Mouse (Mus musculus) midbrain, embryonic 12.5 days (tissue): Measurements from ENCODE around the gene Apbb1ip. TPM values are rescaled to one million over a fixed set of nuclear protein-coding genes. Genes with fewer than 3 reads are reported as not detected.

Experiments
- ATAC-seq: fragments of 200-750 bp; cut with Nextera tagmentation; 2 replicates; pipeline ENCODE4 v1.8.0; 2017; ENCODE audit warnings: low read depth, moderate TSS enrichment, moderate library complexity; ENCODE audit not compliant: low FRiP score
- H3K27ac ChIP-seq: fragments of 300-500 bp; sonication (generic); replicated peaks from 2 replicates; pipeline ENCODE4 v1.5.1; 2016; ENCODE audit warnings: mild to moderate bottlenecking
- H3K27me3 ChIP-seq: fragments of 300-500 bp; sonication (generic); 2 replicates; pipeline ENCODE4 v1.6.1; 2016; ENCODE audit warnings: mild to moderate bottlenecking
- H3K36me3 ChIP-seq: fragments of 300-500 bp; sonication (generic); 2 replicates; pipeline ENCODE4 v1.6.1; 2016
- H3K4me1 ChIP-seq: fragments of 300-500 bp; sonication (generic); 2 replicates; pipeline ENCODE4 v1.6.1; 2016
- H3K4me2 ChIP-seq: fragments of 300-500 bp; sonication (generic); replicated peaks from 2 replicates; pipeline ENCODE4 v1.6.1; 2016; ENCODE audit warnings: mild to moderate bottlenecking, moderate library complexity
- H3K4me3 ChIP-seq: fragments of 300-500 bp; sonication (generic); 2 replicates; pipeline ENCODE4 v1.5.1; 2016; ENCODE audit warnings: mild to moderate bottlenecking
- H3K9ac ChIP-seq: fragments of 300-500 bp; sonication (generic); replicated peaks from 2 replicates; pipeline ENCODE4 v1.6.1; 2016; ENCODE audit warnings: mild to moderate bottlenecking, moderate library complexity
- H3K9me3 ChIP-seq: fragments of 300-500 bp; sonication (generic); 2 replicates; pipeline ENCODE4 v1.6.1; 2016; ENCODE audit warnings: mild to moderate bottlenecking
- WGBS: fragments of 180-500 bp; shearing (Covaris S2); methylation state at CpG from one replicate; pipeline ENCODE4 v1.1.7; 2016; 5-methylcytosine and 5-hydroxymethylcytosine counted together
- polyA plus RNA-seq: library from polyadenylated mRNA; unstranded; fragments of >200 nt; fragmentation: Nextera tagmentation; extraction: Ambion mirVana; gene quantifications from 2 replicates; pipeline ENCODE4 v1.2.1, GENCODE M21; 2016

Apbb1ip gene
- polyA plus RNA-seq, 1 experiment from 2014 or later: 1.0 TPM

DNA sequence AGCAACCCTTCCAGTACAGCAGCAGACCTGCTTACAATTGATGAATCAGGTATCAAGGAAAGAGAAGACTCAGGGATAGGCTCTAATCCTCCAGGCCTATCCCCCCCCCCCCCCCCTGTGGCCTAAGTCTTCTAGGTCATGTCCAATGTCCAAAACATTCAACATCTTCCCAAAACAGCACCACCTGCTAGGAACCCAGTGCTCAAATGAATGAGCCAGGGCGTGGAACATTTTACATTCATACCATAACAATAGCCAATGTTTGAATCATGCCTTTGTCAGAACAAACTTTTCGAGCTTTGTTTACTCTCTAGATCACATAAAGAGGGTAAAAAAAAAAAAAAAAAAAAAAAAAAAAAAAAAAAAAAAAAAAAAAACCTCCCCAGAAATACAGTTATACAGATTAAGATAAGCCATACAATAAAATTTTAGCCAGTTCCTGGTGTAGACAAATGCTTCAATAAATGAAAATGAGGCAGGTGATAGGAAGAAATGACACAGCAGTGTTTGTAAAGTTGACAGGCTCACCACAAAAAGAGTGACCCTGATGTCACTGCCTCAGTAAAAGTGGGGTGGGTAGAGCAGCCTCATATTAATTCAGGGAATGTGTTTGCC is 20.3 kb upstream of the Apbb1ip start:
- no peak for ATAC-seq
- Histone ChIP-seq H3K27me3 (no peaks in the 10 kb centered on the region), H3K4me1 (no peaks in the 10 kb centered on the region), H3K4me2 (no peak overlapping the region), H3K27ac (no peak overlapping the region), H3K4me3 (no peak overlapping the region), H3K36me3 (no peaks in the 10 kb centered on the region), H3K9me3 (no peaks in the 10 kb centered on the region), H3K9ac (no peak overlapping the region)
- WGBS: 79% methylated on average over 2 of the region's 2 CpGs

DNA sequence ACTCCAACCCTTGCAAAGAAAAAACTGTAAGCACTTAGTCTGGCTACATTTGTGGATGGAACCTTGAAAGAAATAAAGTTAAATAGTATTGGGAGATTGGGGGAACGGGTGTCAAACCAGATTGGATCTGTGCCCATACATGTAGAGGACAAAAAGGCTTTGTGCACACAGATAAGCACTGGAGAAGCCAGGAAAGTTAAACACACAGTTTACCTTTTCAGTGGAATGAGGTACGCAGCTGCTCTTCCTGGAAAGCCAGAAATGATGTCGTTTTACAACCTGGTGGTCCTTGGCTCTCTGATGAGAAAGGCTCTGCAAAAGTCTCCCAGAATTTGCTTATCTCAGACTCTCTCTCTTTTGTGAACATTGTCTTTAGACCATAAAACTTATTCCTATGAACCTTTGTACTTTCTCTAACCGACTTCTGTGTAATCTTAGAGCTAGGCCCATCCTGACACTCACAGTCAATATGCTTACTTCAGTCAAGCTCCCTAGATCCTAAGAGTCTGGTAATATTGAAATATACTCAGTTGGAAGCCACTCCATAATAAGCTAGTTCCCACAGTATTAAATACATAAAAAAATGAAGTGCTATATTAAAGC is 19.6 kb upstream of the Apbb1ip start:
- no peaks in the 10 kb centered on the region for H3K36me3 ChIP-seq

DNA sequence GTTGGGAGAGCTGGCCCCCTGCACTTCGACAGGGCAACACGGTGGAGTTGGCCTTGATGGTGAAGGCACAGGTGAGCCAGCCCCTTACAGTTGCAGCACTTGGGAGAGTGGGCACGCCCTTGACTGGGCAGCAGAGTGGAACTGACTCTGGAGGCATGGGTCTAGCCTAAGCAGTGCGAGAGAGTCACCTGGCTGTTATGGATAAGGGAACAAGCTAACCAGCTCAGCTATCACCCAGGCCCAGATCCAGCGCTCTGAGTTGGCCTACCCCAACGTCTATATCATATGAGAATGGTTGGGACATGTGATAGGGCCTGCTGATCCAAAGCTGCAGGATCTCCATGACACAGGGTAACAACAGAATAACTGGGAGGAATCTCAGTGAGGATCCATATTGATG is 18.3 kb upstream of the Apbb1ip start:
- H3K9ac ChIP-seq: no peak overlapping the region
- WGBS: 92% methylated on average over 6 of the region's 6 CpGs
- no peak for ATAC-seq
- H3K9me3 ChIP-seq: no peaks in the 10 kb centered on the region
- no peak overlapping the region for H3K4me3 ChIP-seq
- no peak overlapping the region for H3K27ac ChIP-seq
- no peak overlapping the region for H3K4me2 ChIP-seq
- H3K27me3 ChIP-seq: no peaks in the 10 kb centered on the region
- no peaks in the 10 kb centered on the region for H3K36me3 ChIP-seq
- no peaks in the 10 kb centered on the region for H3K4me1 ChIP-seq

More for the DNA sequence above, 19.6 kb upstream of the Apbb1ip start:
- ATAC-seq: no peak
- Histone ChIP-seq H3K4me2 (no peak overlapping the region), H3K9me3 (no peaks in the 10 kb centered on the region), H3K27me3 (no peaks in the 10 kb centered on the region), H3K9ac (no peak overlapping the region), H3K4me3 (no peak overlapping the region), H3K4me1 (no peaks in the 10 kb centered on the region), H3K27ac (no peak overlapping the region)
- 77% methylated on average over 4 of the region's 4 CpGs for WGBS

DNA sequence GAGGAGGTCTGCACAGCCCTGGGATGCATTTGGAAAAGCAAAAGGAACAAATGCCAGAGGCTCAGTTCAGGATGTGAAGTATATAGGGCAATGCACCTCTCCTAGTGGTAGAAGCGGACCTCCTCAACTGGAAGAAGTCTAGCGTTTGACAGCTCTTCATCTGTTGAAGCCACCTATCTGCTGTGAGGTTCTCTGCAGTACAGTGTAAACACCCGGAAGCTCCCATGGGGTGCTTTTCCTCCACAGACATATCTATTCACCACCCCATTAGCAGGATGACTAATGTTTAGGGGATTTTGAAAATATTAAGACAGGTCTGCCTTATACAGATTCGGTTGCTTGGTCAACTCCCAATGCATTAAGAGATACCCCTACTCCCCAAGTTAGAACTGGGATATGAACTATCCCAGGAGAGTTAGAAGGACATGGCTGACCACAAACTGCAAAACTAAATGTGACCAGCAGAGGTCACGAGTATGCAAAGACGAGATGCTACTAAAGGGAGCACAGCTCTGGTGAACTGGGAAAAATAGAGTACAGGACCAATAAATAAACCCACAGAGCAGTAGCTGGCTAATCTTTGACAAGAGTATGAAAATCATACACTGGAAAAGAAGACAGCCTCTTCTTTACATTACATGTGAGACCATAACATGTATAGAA is 15.5 kb upstream of the Apbb1ip start:
- no peaks in the 10 kb centered on the region for H3K27me3 ChIP-seq
- 45% methylated on average over 6 of the region's 6 CpGs for WGBS
- no peak overlapping the region for H3K9ac ChIP-seq
- ATAC-seq: peak; percentile 75
- no peaks in the 10 kb centered on the region for H3K36me3 ChIP-seq
- H3K9me3 ChIP-seq: no peaks in the 10 kb centered on the region
- no peak overlapping the region for H3K27ac ChIP-seq
- H3K4me2 ChIP-seq: no peak overlapping the region
- no peaks in the 10 kb centered on the region for H3K4me1 ChIP-seq
- H3K4me3 ChIP-seq: no peak overlapping the region

DNA sequence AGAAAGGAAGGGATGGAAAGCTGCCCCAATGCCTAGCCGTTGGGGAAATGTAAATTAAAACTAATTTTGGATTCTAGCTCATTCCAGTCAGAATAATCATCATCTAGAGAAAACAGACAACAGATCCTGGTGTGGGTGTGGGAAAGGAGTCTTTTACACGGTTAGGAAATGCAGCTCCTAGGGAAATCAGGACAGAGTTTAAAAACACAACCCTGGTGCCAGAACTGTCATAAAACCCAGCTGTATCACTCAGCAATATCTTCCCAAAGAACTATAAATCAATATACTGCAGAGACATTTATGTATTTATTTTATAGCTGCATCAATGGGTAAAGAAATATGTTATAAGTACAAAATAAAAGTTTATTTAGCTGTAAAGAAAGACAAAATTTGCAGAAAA is 13.4 kb upstream of the Apbb1ip start:
- no peaks in the 10 kb centered on the region for H3K4me1 ChIP-seq
- WGBS: 61% methylated on average over 2 of the region's 2 CpGs

DNA sequence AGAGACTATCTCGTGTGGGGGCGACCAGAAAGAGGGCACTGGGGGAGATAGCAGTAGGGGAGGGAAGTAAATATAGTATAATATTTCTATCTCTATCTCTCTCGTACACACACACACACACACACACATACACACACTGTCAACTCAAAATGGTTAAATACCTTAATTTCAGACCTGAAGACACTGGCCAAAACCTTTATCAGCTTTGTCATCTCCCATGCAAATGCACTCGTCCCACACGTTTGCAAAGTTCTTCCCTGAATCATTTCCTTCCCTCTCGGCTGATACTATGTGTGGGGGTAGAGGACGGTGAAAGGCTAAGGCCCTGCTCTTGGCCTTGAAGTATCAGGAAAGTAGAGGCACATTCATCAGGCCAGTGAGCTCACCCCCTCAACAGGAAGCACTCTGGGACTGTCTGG is 12.8 kb upstream of the Apbb1ip start:
- ATAC-seq: no peak
- H3K27me3 ChIP-seq: no peaks in the 10 kb centered on the region
- no peak overlapping the region for H3K27ac ChIP-seq
- no peak overlapping the region for H3K9ac ChIP-seq
- no peak overlapping the region for H3K4me3 ChIP-seq
- H3K4me2 ChIP-seq: no peak overlapping the region
- no peaks in the 10 kb centered on the region for H3K9me3 ChIP-seq
- 84% methylated on average over 7 of the region's 7 CpGs for WGBS
- H3K4me1 ChIP-seq: no peaks in the 10 kb centered on the region
- H3K36me3 ChIP-seq: no peaks in the 10 kb centered on the region

More for the DNA sequence above, 13.4 kb upstream of the Apbb1ip start:
- Histone ChIP-seq H3K4me2 (no peak overlapping the region), H3K27ac (no peak overlapping the region), H3K9me3 (no peaks in the 10 kb centered on the region), H3K4me3 (no peak overlapping the region), H3K9ac (no peak overlapping the region), H3K27me3 (no peaks in the 10 kb centered on the region), H3K36me3 (no peaks in the 10 kb centered on the region)
- ATAC-seq: no peak

DNA sequence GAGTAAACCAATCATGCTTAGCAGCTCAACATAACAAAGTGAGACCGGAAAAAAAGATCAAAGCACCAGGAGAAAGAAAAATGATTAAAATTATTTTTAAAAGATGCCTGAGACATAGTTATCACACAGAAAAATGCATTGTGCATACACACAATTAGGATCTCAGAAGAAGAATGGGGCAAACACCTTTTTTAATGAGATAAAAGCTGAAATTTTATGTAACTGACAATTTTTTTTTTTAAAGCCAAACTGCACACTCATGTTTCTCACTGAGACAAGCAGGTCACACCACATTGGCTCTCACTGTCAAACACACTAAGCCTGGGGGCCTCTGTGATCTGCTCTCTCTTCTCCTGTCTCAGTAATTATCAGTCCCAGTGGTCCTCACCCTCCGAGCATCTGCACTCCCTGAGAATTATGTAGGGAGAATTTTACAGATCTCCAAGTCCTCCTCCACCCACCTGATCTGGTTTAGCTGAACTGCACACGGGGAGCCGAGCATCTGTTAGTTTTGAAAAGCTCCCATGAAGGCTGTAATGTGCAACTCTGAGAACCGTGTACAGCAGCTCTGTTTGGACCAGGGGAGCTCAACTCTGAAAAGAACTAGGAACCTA is 9.0 kb upstream of the Apbb1ip start:
- no peak overlapping the region for H3K4me3 ChIP-seq
- no peak overlapping the region for H3K4me2 ChIP-seq
- WGBS: 81% methylated on average over 5 of the region's 5 CpGs
- no peaks in the 10 kb centered on the region for H3K4me1 ChIP-seq
- H3K27me3 ChIP-seq: no peaks in the 10 kb centered on the region
- no peak overlapping the region for H3K27ac ChIP-seq
- ATAC-seq: no peak
- no peak overlapping the region for H3K9ac ChIP-seq
- H3K9me3 ChIP-seq: no peaks in the 10 kb centered on the region
- H3K36me3 ChIP-seq: no peaks in the 10 kb centered on the region

DNA sequence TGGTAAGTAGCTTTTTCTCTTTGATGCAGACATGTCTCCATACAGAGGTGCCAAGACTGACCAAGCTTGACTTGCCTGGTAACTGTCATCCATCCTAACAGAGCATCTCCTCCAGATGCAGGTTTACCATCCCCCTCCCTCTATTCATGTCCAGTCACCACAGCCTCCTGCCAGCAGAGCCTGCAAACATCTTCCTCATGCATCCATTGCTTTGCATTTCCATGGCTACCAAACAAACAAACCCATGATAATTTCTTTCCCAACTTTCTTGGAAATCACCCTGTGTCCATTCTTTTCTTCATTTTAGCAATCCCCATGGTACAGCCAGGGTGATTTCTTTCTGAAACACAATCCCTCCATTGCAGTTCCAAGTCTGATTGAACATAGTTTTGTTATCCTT is 2.6 kb upstream of the Apbb1ip start:
- no peak overlapping the region for H3K27ac ChIP-seq
- H3K9me3 ChIP-seq: no peaks in the 10 kb centered on the region
- no peak for ATAC-seq
- no peaks in the 10 kb centered on the region for H3K36me3 ChIP-seq
- no peak overlapping the region for H3K4me2 ChIP-seq
- H3K27me3 ChIP-seq: peaks cover 22% of the 10 kb centered on the region
- no peak overlapping the region for H3K4me3 ChIP-seq
- no peak overlapping the region for H3K9ac ChIP-seq
- peaks cover 8% of the 10 kb centered on the region for H3K4me1 ChIP-seq

DNA sequence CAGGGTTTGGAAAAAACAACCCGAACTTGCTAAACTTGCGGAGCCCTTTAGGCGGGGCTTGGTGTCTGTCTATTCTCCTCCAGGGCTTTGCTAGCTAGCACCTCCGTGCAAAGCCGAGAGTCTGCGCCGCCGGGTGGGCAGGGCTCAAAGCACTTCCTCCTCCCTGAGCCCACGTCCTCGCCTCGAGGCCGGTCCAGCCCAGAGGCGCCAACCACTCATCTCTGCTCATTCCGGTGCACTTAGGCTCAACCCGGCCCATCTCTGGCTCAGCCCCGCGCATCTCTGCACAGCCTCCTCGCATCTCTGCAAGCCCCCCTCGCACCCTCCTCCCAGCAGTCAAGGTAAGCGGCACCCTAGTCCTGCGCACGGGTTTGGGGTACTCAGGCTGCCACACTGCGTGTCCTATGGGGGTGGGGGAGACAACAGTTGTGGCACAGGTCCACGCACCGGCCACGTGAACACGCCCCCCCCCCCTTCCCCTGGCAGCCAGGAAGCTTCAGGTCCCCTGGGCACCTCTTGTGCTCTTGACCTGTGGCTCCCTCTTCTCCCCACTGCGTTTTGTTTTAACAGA is 372 bp downstream of the Apbb1ip start:
- Histone ChIP-seq H3K4me1 (peaks cover 8% of the 10 kb centered on the region), H3K4me2 (peak overlapping the region; percentile 85), H3K9ac (peak overlapping the region; percentile 50), H3K27ac (no peak overlapping the region), H3K9me3 (no peaks in the 10 kb centered on the region), H3K27me3 (peaks cover 22% of the 10 kb centered on the region), H3K36me3 (no peaks in the 10 kb centered on the region), H3K4me3 (peak overlapping the region; percentile 44)
- ATAC-seq: peak; percentile 86
- under 1% methylated on average over 28 of the region's 28 CpGs for WGBS

DNA sequence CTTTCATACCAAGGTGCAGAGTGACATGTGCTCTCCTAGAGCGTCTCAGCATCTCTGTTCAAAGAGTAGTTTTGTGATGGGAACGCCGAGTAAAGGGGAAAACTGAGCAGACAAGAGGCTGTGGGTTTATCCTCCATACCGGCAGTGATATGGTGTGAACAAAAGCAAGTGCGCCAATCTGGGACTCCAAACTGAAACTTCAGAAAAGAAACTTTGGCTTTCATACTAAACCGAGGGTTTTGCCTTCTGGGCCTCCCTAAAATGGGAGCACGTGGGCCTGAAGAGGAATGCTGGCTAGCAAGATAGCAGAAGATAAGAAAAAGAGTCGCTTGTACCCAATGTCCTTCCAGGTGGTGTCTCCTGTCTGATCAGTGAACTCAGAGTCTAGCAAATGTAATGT is 1.3 kb downstream of the Apbb1ip start:
- no peaks in the 10 kb centered on the region for H3K36me3 ChIP-seq
- peaks cover 8% of the 10 kb centered on the region for H3K4me1 ChIP-seq
- no peak overlapping the region for H3K9ac ChIP-seq
- H3K27me3 ChIP-seq: peaks cover 22% of the 10 kb centered on the region
- no peak overlapping the region for H3K4me2 ChIP-seq
- H3K27ac ChIP-seq: no peak overlapping the region
- no peaks in the 10 kb centered on the region for H3K9me3 ChIP-seq
- ATAC-seq: no peak
- 43% methylated on average over 8 of the region's 8 CpGs for WGBS
- no peak overlapping the region for H3K4me3 ChIP-seq

DNA sequence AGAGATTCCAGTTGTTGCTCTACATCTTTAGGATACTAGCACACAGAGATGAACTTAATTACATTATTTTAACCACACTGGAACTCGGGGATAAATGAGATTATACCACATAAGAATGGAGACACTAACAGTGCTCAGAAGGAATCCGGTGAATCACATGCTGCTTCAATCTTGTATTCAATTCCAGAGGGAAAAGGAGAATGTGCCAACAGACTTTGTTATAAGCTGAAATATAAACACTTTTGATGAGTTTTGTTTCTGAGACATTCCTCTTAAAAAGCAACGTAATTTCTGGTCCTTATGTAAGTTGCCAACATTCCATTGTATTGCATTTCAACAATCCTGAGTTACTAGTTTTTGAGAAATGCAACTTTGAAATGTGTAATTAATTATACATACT is 1.8 kb downstream of the Apbb1ip start:
- Histone ChIP-seq H3K4me3 (no peak overlapping the region), H3K4me1 (peaks cover 8% of the 10 kb centered on the region), H3K4me2 (no peak overlapping the region), H3K27me3 (peaks cover 22% of the 10 kb centered on the region), H3K9me3 (no peaks in the 10 kb centered on the region), H3K9ac (no peak overlapping the region), H3K36me3 (no peaks in the 10 kb centered on the region), H3K27ac (no peak overlapping the region)
- no peak for ATAC-seq
- 56% methylated on average over 3 of the region's 3 CpGs for WGBS

DNA sequence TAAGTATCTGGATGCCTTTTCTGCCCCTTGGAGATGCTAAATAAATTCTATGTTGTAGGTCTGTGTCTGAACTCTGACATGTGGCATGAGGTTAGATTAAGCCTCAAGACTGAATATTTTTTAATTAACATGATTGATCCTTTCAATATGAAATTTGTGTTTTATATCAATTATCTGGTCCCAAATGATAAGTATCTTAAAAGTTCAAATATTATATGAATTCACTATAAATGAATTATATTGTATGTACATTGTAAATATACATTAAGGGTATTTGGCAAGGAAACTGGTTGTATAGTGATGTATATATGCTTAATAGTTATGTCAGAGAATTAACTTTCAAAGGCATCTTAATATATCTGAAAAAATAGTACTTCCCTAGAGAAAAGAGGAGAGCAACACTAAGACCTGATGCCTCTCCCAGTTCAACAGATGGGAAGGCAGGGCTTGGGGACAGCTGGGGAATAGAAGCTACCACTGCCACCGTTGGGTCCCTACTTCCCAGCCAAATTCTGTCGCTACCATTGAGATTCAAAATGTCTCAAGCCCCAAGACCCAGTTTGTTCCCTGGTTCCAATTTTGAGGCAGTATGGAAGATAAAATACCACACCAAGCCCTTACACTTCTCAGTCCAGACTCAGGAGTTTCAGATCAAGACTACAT is 2.8 kb downstream of the Apbb1ip start:
- Histone ChIP-seq H3K4me2 (no peak overlapping the region), H3K9ac (no peak overlapping the region), H3K27ac (no peak overlapping the region), H3K4me3 (no peak overlapping the region), H3K9me3 (no peaks in the 10 kb centered on the region), H3K36me3 (no peaks in the 10 kb centered on the region), H3K4me1 (peaks cover 8% of the 10 kb centered on the region), H3K27me3 (peaks cover 22% of the 10 kb centered on the region)
- ATAC-seq: no peak
- 81% methylated on average over 2 of the region's 2 CpGs for WGBS
